Mouse (Mus musculus): ENCODE measurements around the gene Aloxe3. TPM values are rescaled to one million over a fixed set of nuclear protein-coding genes. Genes with fewer than 3 reads are reported as not detected.
"Not testable (repeated sequence)": the region's sequence is repeated elsewhere in the genome, so short reads cannot be mapped to it uniquely, and the experiment has no call there.

Gene Aloxe3
- not detected for total RNA-seq (2021)
- long read RNA-seq, experiment 1 = 0 reads
- long read RNA-seq, experiment 2 = 0 reads

DNA sequence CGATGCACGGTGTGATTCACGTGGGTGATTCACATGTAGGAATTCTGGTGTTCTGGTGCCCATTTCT, at the start of gene Aloxe3:
Gene Aloxe3, plus strand, starts transcription at position 45 of the 67 bp plus-strand sequence.
- DNase-seq (ENCODE audit: low spot score) = no peak

DNA sequence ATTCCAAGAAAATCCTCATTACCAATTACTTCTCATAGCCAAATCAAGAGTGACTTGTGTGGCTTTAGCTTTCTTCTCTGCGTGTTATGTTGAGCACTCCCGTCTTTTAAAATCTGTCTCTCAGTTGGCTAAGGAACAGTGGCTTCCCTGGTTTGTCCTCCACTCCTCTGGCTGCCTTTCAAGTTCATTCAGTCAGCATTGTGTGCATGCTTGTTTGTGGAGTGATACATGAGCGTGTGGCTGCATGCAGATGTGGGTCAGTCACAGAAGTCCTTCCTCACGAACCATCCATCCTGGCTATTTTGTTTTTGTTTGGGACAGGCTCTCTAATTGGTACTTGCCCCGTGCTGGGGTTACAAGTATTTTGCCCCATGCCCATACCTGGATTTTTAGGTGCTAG, 49.1 kb upstream of the Aloxe3 start:
- no peak for DNase-seq (ENCODE audit: low spot score)

DNA sequence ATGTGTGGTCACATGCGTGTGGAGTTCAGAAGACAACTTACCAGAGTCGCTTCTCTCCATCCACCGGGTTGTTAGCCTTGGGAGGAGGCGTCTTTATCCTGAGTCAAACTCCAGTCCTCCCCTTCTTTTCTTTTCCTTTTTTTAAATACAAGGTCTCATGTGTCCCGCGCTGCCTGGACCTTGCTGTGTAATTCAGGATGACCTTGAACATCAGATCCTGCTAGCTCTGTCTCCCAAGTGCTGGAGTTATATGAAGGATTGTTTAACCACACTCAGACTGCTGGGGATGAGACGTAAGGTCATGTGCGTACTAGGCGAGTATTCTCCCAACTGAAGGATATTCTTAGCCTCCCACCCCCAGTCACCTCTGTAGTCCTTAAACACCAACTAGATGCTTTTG, 48.4 kb upstream of the Aloxe3 start:
- no peak for DNase-seq (ENCODE audit: low spot score)

DNA sequence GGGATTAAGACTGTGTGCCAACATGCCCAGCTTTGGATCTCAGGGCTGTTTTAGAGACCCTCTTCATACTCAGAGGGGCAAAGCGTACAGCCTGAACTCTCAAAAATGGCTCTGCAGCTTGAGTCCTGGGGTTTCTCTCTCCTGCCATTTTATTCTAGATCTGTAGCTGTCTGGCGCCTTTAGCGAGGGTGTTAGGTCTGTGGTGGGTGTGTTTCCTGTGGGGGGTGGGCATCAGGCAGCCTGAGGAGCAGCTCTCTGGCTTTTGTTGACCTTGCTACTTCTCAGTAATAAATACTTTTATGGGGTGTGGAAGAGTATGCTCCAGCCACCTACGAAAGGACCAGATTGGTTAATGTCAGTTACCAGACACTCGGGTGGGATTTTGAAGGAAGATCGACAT, 47.7 kb upstream of the Aloxe3 start:
- DNase-seq (ENCODE audit: low spot score) = no peak

DNA sequence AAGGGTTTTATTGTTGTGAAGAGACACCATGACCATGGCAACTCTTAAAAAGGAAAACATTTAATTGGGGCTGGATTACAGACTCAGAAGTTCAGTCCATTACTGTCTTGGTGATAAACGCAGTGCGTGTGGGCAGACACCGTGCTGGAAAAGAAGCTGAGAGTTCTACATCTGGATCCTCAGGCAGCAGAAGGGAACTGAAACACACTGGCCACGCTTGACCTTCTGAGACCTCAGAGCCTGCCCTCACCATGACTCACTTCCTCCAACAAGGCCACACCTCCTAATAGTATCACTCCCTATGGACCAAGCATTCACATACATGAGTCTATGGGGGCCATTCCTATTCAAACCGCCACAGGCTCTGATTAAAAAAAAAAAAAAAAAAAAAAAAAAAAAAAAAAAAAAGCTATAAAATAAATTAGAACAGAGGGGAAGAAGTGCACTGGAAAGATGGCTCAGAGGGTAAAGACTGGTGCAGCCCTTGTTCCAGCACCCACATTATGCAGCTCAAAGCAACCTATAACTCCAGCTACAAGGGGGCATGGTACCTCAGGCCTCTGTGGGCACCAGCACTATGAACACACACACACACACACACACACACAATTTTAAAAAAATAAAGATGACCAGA, 46.8 kb upstream of the Aloxe3 start:
- peak; percentile 23 for DNase-seq (ENCODE audit: low spot score)

DNA sequence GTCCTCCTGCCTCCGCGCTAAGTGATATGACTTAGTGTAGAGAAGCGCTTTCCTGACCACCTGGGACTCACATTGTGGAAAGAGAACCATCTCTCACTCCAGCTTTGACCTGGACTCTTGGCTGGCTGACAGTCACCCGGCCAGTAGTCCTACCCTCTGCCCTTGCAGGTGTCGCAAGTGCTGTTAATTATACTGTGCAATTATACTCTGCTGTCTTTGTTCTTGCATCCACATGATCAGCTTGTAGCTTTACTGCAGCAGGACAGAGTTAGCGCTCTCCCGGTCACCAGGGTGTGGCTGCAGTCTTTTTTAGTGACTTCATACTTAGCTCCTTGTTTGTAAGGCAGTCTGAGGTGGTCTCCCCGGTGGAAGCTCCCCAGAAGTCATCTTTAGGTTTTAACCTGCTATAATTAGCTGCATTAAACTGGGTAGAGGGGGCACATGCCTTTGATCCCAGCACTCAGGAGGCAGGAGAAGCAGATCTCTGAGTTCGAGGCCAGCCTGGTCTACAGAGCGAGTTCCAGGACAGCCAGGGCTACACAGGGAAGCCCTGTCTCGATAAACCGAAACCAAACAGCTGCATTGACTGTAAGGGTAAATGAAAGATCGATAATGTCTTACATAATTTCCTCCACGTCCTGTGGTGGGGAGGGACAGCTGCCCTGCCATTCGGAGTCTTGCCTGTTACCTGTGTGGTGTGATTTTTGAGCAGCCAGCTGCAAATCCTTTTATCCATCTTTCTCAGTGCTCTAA, 45.4 kb upstream of the Aloxe3 start:
- DNase-seq (ENCODE audit: low spot score) = no peak

DNA sequence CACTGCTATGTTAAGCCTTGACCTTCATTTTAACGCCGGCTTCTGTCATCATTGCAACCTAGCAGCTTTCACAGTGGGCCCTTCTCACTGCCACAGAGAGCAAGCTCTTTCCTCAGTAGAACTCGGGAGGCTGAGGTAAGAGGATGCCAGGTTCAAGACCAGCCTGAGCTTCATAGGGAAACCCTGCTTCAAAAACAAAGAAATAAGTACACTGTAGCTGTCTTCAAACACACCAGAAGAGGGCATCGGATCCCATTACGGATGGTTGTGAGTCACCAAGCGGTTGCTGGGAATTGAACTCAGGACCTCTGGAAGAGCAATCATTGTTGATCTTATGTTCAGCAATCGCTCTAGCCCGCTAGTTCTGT, 44.9 kb upstream of the Aloxe3 start:
- no peak for DNase-seq (ENCODE audit: low spot score)

DNA sequence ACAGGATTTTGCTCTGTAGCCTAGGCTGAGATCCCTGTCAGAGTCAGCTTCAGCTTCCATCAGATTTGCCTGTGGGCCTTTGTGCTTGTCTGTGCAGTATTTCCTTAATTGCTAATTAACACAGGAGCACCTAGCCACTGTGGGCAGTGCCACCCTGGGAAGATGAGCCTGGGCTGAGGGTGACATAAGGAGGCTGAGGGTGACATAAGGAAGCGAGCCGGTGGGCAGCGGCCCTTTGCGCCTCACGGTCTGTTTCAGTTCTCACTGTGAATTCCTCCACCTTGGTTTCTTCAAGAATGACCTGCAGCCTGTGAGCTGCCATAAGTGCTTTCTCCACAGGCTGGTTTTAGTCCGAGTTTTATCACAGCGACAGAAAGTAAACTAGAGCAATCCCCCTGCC, 44.1 kb upstream of the Aloxe3 start:
- no peak for DNase-seq (ENCODE audit: low spot score)

DNA sequence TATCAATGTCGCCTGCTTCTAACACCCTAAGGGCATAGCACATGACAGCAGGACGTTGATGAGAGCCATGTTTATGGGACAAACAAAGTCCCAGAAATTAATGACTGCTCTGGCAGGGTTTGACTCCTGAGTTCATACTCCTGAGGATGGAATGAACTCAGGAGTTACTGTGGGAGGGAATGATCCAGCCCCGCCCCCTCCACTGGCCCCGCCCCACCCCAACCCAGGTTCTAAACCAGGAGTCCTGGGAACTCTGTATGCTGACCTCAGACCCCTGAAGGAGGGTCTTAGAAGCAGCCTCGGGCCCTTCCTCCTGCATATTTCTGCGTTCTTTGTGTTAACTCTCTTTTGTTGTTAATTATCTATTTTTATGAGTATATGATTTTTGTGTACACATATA, 40.1 kb upstream of the Aloxe3 start:
- DNase-seq (ENCODE audit: low spot score) = no peak

DNA sequence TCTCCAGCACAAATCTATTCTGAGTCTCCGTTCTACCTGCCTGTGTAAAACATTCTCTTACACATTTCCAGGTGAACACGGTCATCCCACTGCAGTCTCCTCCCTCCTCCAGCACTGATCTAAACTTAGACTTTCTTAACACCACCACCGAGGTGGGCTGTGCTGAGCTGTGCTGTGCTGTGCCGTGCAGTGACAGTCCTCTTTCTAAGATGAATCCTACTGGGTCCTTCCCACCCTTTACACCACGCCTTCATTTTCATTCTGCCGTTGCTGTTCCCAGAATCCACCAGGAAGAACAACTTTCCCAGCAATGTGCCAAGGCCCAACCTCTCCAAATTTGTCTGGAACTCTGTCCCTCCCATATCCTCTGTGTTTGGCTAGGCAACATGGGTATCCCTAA, 39.3 kb upstream of the Aloxe3 start:
- peak; percentile 23 for DNase-seq (ENCODE audit: low spot score)

DNA sequence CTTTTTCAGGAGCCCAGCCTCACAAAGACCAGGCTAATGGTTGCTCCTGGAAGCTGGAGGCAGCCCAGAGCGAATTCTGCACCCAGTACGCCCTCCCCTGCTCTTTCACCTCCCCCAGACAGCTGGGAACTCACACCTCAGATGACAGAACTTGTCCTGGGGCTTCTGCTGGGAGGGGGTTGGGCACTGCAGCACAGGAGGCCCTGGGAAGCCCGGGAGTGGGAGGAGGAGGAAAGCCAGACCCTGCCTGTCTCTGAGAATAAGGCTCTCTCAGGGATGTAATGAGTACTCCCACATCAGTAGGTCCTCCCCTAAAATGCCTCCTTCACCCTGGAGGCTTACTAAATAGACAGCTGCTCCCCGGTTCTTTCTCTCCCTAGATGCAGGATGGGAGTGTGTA, 38.6 kb upstream of the Aloxe3 start:
- DNase-seq (ENCODE audit: low spot score) = no peak

DNA sequence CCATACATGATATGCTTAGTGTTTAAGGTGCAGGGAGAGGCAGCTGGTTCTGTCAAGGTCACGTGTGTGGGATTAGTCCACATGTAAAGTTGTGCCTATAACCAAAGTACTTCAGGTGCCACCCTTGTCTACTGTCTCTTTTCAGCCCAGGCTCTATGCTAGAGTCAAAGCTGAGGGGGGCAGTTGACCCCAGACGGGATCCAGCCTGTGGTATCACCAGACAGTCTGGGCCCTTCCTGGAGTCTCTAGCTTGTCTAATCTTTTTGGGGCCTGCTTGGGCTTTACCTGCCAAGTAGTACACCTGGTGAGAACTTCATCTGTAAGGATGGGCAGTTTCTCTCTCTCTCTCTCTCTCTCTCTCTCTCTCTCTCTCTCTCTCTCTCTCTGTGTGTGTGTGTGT, 38.1 kb upstream of the Aloxe3 start:
- no peak for DNase-seq (ENCODE audit: low spot score)

DNA sequence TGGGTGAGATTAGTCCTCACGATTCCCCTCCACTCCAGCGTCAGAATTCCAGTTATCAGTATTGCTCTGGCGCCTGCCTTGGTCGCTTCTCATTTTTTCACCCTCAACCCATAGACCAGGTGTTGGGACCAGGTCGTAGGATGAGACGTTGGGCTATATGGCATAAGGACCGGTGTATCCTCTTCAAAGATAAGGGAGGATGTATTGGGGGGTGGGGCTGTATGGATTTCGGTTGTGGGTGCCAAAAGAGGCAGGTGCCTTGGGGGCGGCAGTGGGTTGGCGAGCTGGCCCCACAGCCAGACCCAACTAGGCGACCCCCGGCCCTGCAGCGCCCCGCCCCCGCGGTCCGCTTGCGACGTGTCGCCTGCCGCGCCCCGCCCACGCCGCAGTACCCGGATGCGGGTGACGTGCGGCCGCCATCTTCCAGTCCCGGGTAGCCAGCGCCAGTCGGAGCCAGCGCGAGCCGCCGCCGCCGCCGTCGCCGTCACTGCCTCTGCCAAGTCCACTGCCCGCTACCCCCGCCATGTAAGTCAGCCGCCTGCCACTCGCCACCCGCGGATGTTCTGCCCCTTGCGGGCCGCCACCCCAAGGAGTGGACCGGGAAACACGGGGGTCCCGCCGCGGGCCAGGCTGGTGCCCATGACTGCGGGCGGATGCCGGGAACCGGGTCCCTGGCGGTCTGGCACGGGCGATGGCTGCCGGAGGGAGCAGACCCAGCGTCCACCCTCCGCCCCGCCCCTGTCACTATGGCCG, 37.4 kb upstream of the Aloxe3 start, which contains the start of gene Vamp2:
Gene Vamp2, plus strand, starts transcription at position 388 of the 753 bp plus-strand sequence.
- DNase-seq (ENCODE audit: low spot score) = peak; percentile 89

DNA sequence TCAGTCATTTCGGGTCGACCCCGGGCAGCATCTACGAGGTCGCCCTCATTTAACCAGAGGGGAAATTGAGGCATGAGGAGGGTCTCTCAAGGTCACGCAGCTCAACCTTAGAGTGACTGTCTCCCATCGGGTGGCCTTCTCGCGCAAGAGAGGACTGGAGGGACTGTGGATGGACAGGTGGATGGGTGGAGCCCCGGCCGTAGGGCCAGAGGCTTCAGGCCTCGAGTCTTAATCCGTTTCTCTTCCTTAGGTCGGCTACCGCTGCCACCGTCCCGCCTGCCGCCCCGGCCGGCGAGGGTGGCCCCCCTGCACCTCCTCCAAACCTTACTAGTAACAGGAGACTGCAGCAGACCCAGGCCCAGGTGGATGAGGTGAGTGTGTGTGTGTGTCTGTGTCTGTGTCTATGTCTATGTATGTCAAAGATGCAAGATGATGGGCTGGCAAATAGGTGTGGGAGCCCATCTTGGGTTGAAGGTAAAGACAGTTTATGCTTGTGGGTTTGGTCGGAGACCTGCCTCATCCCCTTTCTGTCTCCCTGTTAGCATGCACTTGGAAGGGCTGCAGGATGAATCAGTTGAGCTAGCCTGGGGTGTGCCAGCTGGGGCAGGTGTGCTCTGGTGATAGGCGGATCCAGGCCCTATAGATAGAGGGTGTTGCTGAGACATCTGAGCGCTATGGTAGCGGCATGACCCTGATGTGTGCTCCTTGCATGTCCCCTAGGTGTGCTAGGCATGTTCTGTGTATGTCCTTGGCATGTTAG, 36.7 kb upstream of the Aloxe3 start:
- peak; percentile 3 for DNase-seq (ENCODE audit: low spot score)

DNA sequence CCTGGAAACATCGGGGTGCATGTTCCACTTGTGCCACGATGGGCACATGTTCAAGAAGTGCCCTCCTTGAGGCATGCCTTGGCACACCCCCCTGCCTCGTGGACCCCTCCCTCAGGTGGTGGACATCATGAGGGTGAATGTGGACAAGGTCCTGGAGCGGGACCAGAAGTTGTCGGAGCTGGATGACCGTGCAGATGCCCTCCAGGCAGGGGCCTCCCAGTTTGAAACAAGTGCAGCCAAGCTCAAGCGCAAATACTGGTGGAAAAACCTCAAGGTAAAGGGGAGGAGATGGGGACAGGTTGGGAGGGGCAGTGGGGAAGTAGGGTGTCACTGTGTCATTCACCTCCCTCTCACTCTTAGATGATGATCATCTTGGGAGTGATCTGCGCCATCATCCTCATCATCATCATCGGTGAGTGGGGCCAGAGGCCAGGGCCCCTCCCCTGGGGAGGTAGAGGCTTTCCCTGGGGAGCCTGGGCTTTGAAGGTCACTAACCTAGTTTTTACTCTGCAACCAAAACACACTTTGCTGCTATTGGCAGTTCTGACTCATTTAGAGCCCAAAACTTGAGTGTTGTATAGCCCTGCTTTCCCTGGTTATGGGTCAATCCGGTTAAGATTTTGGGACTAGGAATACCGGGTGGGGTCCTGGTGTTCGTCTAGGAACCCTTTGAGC, 35.9 kb upstream of the Aloxe3 start:
- DNase-seq (ENCODE audit: low spot score) = no peak

DNA sequence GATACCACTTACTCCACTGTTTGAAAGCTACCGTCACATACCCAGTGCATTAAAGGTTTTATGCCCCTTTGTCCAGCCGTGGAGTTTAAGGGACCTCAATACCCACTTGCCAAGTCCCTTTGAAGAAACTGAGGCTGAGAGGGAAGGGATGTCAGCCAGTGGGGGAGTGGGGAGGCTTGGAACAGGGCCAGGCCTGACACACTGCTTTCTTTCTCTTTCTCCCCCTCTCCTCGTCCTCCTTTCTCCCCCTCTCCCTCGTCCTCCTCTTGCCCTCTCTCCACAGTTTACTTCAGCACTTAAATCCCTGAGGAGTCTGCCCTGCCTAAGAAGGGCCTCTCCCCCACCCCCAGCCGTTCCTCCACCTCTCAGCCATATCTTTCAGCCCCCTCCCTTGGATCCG, 35.3 kb upstream of the Aloxe3 start:
- DNase-seq (ENCODE audit: low spot score) = no peak

DNA sequence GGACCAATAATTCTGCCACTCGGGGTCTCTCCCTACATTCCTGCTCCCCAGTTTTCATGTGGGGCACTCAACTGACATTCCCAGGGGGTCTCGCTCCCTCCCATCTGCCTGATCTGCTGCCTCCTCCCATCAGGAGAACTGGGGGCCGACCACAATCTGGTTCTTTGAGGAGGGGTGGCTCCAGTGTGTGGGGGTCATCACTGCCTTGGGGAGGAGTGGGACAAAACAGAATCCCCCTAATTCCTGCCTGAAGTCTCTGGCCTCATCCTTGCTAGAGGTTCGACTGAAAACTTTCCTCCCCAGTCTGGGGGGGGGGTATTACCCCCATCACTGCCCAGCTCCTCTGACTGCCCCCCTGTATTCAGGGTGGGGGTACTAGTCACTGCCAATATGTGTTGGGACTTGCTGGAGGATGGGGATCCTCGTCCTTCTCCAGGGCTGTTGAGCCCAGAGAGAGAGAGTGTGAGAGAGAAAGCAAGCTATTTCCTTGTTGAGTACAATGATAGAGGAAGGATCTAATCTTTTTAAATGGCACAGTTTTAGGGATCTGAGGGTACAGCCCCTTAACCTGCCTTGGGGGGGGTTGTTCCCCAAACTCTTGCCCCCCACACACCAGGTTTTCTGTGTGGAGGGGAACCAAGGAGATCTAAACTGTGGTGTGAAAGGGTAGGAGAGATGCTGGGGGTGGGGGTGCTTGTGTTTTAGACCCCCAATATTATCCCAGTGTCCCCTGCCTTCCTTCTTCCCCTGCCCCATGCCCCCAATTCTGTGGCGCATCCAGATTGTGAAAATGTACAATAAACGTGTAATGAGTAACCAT, 33.9 kb upstream of the Aloxe3 start:
- no peak for DNase-seq (ENCODE audit: low spot score)

DNA sequence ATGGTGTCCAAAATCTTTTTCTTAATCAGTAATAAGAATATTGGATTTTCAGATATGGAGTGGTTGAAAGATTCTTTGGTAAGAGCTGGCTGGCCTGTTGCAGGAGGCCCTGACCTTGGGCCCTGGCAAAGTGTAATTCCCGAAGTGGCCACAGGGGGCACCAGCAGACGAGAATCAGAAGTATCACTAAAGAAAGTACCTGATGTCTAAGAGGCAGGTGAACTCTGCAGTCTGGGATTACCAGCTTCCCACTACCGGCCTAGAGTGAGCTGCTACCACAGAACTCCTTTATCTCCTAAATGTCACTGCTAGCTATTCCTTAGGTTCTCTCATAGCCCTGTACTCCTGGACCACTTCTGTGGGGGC, 33.3 kb upstream of the Aloxe3 start:
- peak; percentile 92 for DNase-seq (ENCODE audit: low spot score)

DNA sequence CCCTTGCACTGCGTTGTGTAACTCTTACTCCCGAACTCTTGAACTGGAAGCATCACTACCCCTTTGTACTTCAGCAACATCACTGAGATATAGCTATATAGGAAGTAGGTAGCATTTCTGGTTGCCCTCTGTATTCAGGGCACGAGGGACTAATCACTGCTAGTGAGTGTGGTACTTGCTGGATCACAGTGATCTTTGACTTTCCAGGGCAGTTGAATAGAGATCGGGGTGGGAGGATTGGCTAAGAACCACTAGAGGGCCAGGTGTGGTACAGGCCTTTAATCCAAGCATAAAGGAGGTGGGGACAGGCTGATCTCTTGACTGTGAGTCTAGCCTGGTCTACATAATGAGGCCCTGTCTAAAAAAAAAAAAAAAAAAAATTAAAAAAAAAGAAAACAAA, 32.8 kb upstream of the Aloxe3 start:
- no peak for DNase-seq (ENCODE audit: low spot score)

DNA sequence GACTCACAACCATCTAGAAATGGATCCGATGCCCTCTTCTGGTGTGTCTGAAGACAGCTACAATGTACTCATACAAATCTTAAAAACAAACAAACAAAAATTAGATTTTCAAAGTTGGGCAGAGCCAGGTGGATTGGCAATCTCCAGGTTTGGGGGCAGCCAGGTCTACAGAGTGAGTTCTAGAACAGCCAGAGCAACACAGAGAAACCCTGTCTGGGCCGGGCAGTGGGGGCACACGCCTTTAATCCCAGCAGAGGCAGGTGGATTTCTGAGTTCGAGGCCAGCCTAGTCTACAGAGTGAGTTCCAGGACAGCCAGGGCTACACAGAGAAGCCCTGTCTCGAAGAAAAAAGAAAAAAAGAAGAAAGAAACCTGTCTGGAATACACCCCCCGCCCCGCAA, 31.8 kb upstream of the Aloxe3 start:
- not testable (repeated sequence) for DNase-seq (ENCODE audit: low spot score)

Data from gastrocnemius, adult 18-20 months (tissue).